Mouse (Mus musculus) midbrain, embryonic 13.5 days (tissue): Measurements from ENCODE around the gene Pappa. TPM values are rescaled to one million over a fixed set of nuclear protein-coding genes. Genes with fewer than 3 reads are reported as not detected.

Source experiments
- ATAC-seq: fragments of 200-750 bp; cut with Nextera tagmentation; 2 replicates; pipeline ENCODE4 v1.8.0; 2017; ENCODE audit warnings: mild to moderate bottlenecking, moderate TSS enrichment, moderate library complexity
- H3K27ac ChIP-seq: fragments of 300-500 bp; sonication (generic); 2 replicates; pipeline ENCODE4 v1.5.1; 2015; ENCODE audit warnings: inconsistent platforms, mild to moderate bottlenecking, moderate library complexity
- H3K27me3 ChIP-seq: fragments of 300-500 bp; sonication (generic); 2 replicates; pipeline ENCODE4 v1.6.1; 2015; ENCODE audit warnings: mild to moderate bottlenecking, inconsistent platforms
- H3K36me3 ChIP-seq: fragments of 300-500 bp; sonication (generic); 2 replicates; pipeline ENCODE4 v1.6.1; 2015; ENCODE audit warnings: mild to moderate bottlenecking, inconsistent platforms
- H3K4me1 ChIP-seq: fragments of 300-500 bp; sonication (generic); replicated peaks from 2 replicates; pipeline ENCODE4 v1.6.1; 2015; ENCODE audit warnings: inconsistent platforms
- H3K4me2 ChIP-seq: fragments of 300-500 bp; sonication (generic); replicated peaks from 2 replicates; pipeline ENCODE4 v1.6.1; 2015; ENCODE audit warnings: moderate library complexity, mild to moderate bottlenecking, inconsistent platforms
- H3K4me3 ChIP-seq: fragments of 300-500 bp; sonication (generic); replicated peaks from 2 replicates; pipeline ENCODE4 v1.5.1; 2015; ENCODE audit warnings: mild to moderate bottlenecking, inconsistent platforms
- H3K9ac ChIP-seq: fragments of 300-500 bp; sonication (generic); replicated peaks from 2 replicates; pipeline ENCODE4 v1.6.1; 2015; ENCODE audit warnings: mild to moderate bottlenecking, inconsistent platforms
- H3K9me3 ChIP-seq: fragments of 300-500 bp; sonication (generic); 2 replicates; pipeline ENCODE4 v1.6.1; 2016; ENCODE audit warnings: mild to moderate bottlenecking, inconsistent platforms
- WGBS: fragments of 180-500 bp; shearing (Covaris S2); methylation state at CpG from one replicate; pipeline ENCODE4 v1.1.7; 2015; 5-methylcytosine and 5-hydroxymethylcytosine counted together
- polyA plus RNA-seq: library from polyadenylated mRNA; unstranded; fragments of >200 nt; fragmentation: Nextera tagmentation; extraction: Ambion mirVana; gene quantifications from 2 replicates; pipeline ENCODE4 v1.2.1, GENCODE M21; 2015

Pappa gene
- polyA plus RNA-seq, 1 experiment from 2014 or later: 0.59 TPM

DNA sequence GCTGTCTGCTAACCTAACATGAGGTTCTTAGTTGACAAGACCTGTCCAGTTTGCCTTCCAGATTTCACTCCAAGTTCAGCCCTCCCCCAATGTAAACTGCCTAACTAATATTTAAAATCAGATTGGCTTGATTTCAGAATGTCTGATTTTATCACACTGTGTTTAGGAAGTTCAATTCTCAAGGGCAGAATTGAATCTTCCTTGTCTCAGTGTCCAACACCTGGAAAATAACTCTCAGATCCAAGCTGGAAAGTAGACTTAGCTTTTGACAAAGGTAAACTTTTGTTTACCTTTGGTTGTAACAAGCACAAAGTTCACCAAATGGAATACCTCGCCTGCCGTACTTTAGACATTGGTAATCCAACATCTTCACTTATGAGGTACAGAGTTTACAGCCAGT, 252.6 kb downstream of the Pappa start:
- no peak for ATAC-seq
- 96% methylated on average over 2 of the region's 2 CpGs for WGBS
- Histone ChIP-seq H3K4me3 (no peak overlapping the region), H3K4me1 (no peaks in the 10 kb centered on the region), H3K9ac (no peak overlapping the region), H3K27me3 (no peaks in the 10 kb centered on the region), H3K27ac (no peak overlapping the region), H3K9me3 (no peaks in the 10 kb centered on the region), H3K36me3 (no peaks in the 10 kb centered on the region), H3K4me2 (no peak overlapping the region)

GRCm38 (mm10) chr4:65379461-65379860, 255.5 kb downstream of the Pappa start:
- ATAC-seq: no peak
- H3K27me3 ChIP-seq: no peaks in the 10 kb centered on the region
- no peaks in the 10 kb centered on the region for H3K36me3 ChIP-seq
- WGBS: 93% methylated on average over 4 of the region's 4 CpGs
- H3K4me2 ChIP-seq: no peak overlapping the region
- H3K9ac ChIP-seq: no peak overlapping the region
- no peaks in the 10 kb centered on the region for H3K4me1 ChIP-seq
- H3K27ac ChIP-seq: no peak overlapping the region
- no peaks in the 10 kb centered on the region for H3K9me3 ChIP-seq
- no peak overlapping the region for H3K4me3 ChIP-seq

- ATAC-seq: no peak
- no peak overlapping the region for H3K27ac ChIP-seq
- H3K9me3 ChIP-seq: no peaks in the 10 kb centered on the region
- no peak overlapping the region for H3K4me2 ChIP-seq
- no peak overlapping the region for H3K9ac ChIP-seq
- no peaks in the 10 kb centered on the region for H3K27me3 ChIP-seq
- no peaks in the 10 kb centered on the region for H3K36me3 ChIP-seq
- H3K4me1 ChIP-seq: no peaks in the 10 kb centered on the region
- H3K4me3 ChIP-seq: no peak overlapping the region
- WGBS: 94% methylated on average over 4 of the region's 4 CpGs
These were observed 259.1 kb downstream of the Pappa start for GRCm38 (mm10) chr4:65383070-65383469.

DNA sequence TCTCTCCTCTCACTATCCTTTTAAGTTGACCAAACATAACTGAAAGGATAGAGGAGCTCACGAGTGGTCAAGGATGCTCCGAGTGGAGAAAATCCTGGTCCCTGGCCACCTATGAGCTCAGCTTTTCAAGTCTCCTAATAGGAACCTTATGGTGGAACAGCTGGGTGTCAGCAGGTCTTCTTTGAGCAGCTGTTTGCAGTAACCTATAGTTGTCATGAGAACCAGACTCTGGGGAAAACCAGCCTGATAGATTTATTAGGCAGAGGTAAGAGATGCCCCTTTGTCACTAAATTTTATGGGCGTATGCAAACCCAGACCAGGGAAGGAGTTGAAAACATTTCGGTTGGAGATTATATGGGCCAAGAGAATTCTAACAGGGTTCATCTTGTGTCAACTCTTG, 267.0 kb downstream of the Pappa start:
- Histone ChIP-seq H3K4me3 (no peak overlapping the region), H3K4me2 (no peak overlapping the region), H3K27ac (no peak overlapping the region), H3K9me3 (no peaks in the 10 kb centered on the region), H3K27me3 (no peaks in the 10 kb centered on the region), H3K9ac (no peak overlapping the region), H3K36me3 (no peaks in the 10 kb centered on the region), H3K4me1 (no peaks in the 10 kb centered on the region)
- no peak for ATAC-seq
- 82% methylated on average over 4 of the region's 4 CpGs for WGBS

DNA sequence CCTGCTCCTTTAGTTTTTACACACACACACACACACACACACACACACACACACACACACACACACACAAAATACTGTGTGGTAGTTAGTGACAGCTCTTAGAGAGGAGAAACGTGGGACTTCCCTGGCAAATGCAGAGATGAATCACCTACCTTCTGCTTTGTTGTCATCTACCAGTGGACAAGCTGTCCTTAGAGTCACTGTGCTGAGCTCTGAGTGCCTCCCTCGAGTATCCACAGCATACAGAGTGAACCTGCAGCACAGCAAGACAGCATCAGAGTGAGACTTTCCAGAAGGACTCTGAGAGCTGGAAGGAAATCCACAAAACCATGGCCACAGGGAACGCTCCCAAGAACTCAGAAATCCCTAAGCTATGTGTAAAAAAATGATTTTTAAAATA, 272.8 kb downstream of the Pappa start:
- WGBS: 78% methylated on average over 3 of the region's 3 CpGs
- no peak overlapping the region for H3K9ac ChIP-seq

GRCm38 (mm10) chr4:65399457-65399856, 275.5 kb downstream of the Pappa start:
- Histone ChIP-seq H3K4me1 (no peaks in the 10 kb centered on the region), H3K9me3 (no peaks in the 10 kb centered on the region), H3K36me3 (no peaks in the 10 kb centered on the region), H3K4me2 (no peak overlapping the region), H3K27ac (no peak overlapping the region), H3K27me3 (no peaks in the 10 kb centered on the region), H3K4me3 (no peak overlapping the region), H3K9ac (no peak overlapping the region)
- ATAC-seq: no peak
- WGBS: 96% methylated on average over 4 of the region's 4 CpGs

More for the DNA sequence above, 272.8 kb downstream of the Pappa start:
- no peak overlapping the region for H3K27ac ChIP-seq
- no peaks in the 10 kb centered on the region for H3K27me3 ChIP-seq
- no peaks in the 10 kb centered on the region for H3K9me3 ChIP-seq
- no peak for ATAC-seq
- H3K4me3 ChIP-seq: no peak overlapping the region
- no peaks in the 10 kb centered on the region for H3K4me1 ChIP-seq
- no peaks in the 10 kb centered on the region for H3K36me3 ChIP-seq
- no peak overlapping the region for H3K4me2 ChIP-seq

GRCm38 (mm10) chr4:65402286-65402685, 278.3 kb downstream of the Pappa start:
- no peaks in the 10 kb centered on the region for H3K27me3 ChIP-seq
- 87% methylated on average over 5 of the region's 5 CpGs for WGBS
- no peak for ATAC-seq
- no peak overlapping the region for H3K4me2 ChIP-seq
- H3K9me3 ChIP-seq: no peaks in the 10 kb centered on the region
- H3K4me1 ChIP-seq: no peaks in the 10 kb centered on the region
- H3K27ac ChIP-seq: no peak overlapping the region
- no peak overlapping the region for H3K9ac ChIP-seq
- H3K4me3 ChIP-seq: no peak overlapping the region
- no peaks in the 10 kb centered on the region for H3K36me3 ChIP-seq

DNA sequence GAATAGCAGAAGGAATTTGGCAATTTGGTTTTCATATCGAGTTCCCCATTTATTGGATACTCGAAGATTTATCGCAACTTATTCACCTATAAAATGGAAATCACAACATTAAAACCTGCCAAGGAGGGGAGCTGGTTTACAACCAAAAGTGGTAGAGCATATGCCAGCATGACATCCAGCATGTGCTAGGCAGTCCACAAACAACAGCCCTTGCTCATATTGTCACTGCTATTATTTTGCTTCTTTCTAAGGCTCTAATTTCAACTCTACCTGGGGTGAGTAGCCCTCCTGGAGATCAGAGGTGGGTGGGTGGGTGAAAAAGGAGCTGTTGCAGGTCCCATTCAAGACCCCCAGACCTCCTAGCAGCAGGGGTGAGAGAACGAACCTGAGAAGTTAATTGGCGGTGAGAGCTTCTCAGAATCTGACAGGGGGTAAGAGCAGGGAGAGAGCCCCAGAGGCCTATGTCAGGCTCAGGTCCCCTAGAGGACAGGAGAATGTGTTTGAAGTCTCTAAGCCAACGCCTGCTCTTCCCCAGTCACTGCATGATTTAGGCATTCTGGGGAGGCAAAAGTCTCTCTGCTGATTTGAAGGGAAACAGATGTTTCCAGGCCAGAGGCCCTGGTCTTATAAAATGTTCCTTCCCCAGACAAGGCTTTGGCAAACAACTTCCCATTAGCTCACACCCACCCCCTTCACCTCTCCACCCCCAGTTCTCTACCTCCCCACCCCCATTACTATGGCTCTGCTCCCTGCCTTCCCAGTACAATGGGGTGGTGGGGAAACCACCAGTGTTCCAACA, 279.1 kb downstream of the Pappa start:
- Histone ChIP-seq H3K9ac (no peak overlapping the region), H3K4me1 (no peaks in the 10 kb centered on the region), H3K27me3 (no peaks in the 10 kb centered on the region), H3K9me3 (no peaks in the 10 kb centered on the region), H3K4me2 (no peak overlapping the region), H3K4me3 (no peak overlapping the region), H3K27ac (no peak overlapping the region), H3K36me3 (no peaks in the 10 kb centered on the region)
- WGBS: 72% methylated on average over 6 of the region's 6 CpGs
- no peak for ATAC-seq
